Comparison of ENCODE assay signal across 24 mouse cellular contexts in genomic region chr11:102911376-102911775, GRCm38 (mm10). TPM values are rescaled to one million over a fixed set of nuclear protein-coding genes. Genes with fewer than 3 reads are reported as not detected.
"Had no signal": no experiment of that assay in that cellular context is flagged by ENCODE, and none has a peak within 500 bp of the region (broad histone marks: within the 10 kb centered on the region; RNA-seq: fewer than 3 reads in every experiment).

No protein-coding gene starts in this region.

- H3K4me2 ChIP-seq: lung, embryonic 14.5 days; midbrain, embryonic 11.5 days; neural tube, embryonic 13.5 days; neural tube, embryonic 15.5 days had no signal

- ATAC-seq: midbrain, embryonic 16.5 days had no signal

- H3K9ac ChIP-seq: lung, embryonic 14.5 days; neural tube, embryonic 13.5 days; neural tube, embryonic 15.5 days had no signal

- DNase-seq: lung, adult 18-20 months; lung, embryonic 14.5 days; lung, postnatal 10 days; lung, postnatal 4 days; midbrain, embryonic 14.5 days; retina, postnatal 1 day; right cerebral cortex, adult 18-20 months; right cerebral cortex, postnatal 25 days; right cerebral cortex, postnatal 4 days; spleen, adult 18-20 months; thymus, adult 18-20 months; thymus, postnatal 14 days; thymus, postnatal 36 days had no signal

- H3K27ac ChIP-seq: neural tube, embryonic 13.5 days; neural tube, embryonic 15.5 days had no signal

- H3K9me3 ChIP-seq: neural tube, embryonic 13.5 days; neural tube, embryonic 15.5 days had no signal

- H3K36me3 ChIP-seq: neural tube, embryonic 15.5 days had no signal

- H3K4me3 ChIP-seq: myocyte; neural tube, embryonic 13.5 days; neural tube, embryonic 15.5 days had no signal

- H3K4me1 ChIP-seq: neural tube, embryonic 13.5 days had no signal

- H3K27me3 ChIP-seq: neural tube, embryonic 13.5 days; neural tube, embryonic 15.5 days had no signal

RNA-seq across cellular contexts. Expression of gene Fam187a, which starts 26.4 kb away (rescaled TPM):
- total RNA-seq: megakaryocyte, adult 5-6 weeks; megakaryocyte-erythroid progenitor cell, adult 5-6 weeks had no signal
- polyA plus RNA-seq: lung, embryonic 14.5 days; midbrain, embryonic 14.5 days; midbrain, embryonic 16.5 days; myocyte; neural tube, embryonic 11.5 days; neural tube, embryonic 13.5 days; neural tube, embryonic 15.5 days; small intestine, adult 2 months; stomach, embryonic 14.5 days; thymus, postnatal 0 days had no signal

RNA-seq across cellular contexts. Expression of gene Ccdc103, which starts 30.4 kb away (rescaled TPM):
- total RNA-seq: megakaryocyte, adult 5-6 weeks; megakaryocyte-erythroid progenitor cell, adult 5-6 weeks had no signal
- polyA plus RNA-seq: small intestine, adult 2 months had no signal
